Mouse (Mus musculus) embryonic facial prominence, embryonic 10.5 days (tissue): ENCODE data around the gene Cat. TPM values are rescaled to one million over a fixed set of nuclear protein-coding genes. Genes with fewer than 3 reads are reported as not detected.

ENCODE experiments used
- DNase-seq: peaks from one replicate; pipeline ENCODE4 v3.0.0-alpha.2; 2017; ENCODE audit warnings: low spot score
- H3K27ac ChIP-seq: fragments of 300-500 bp; sonication (generic); replicated peaks from 2 replicates; pipeline ENCODE4 v1.5.1; 2016; ENCODE audit warnings: mild to moderate bottlenecking
- H3K27me3 ChIP-seq: fragments of 300-500 bp; sonication (generic); replicated peaks from 2 replicates; pipeline ENCODE4 v1.6.1; 2016; ENCODE audit warnings: low read depth, mild to moderate bottlenecking; ENCODE audit not compliant: poor library complexity, severe bottlenecking
- H3K36me3 ChIP-seq: fragments of 300-500 bp; sonication (generic); replicated peaks from 2 replicates; pipeline ENCODE4 v1.6.1; 2016; ENCODE audit warnings: mild to moderate bottlenecking, moderate library complexity
- H3K4me1 ChIP-seq: fragments of 300-500 bp; sonication (generic); 2 replicates; pipeline ENCODE4 v1.6.1; 2016
- H3K4me3 ChIP-seq: fragments of 300-500 bp; sonication (generic); 2 replicates; pipeline ENCODE4 v1.5.1; 2016; ENCODE audit warnings: mild to moderate bottlenecking, moderate library complexity
- H3K9me3 ChIP-seq: fragments of 300-500 bp; sonication (generic); 2 replicates; pipeline ENCODE4 v1.6.1; 2016; ENCODE audit warnings: mild to moderate bottlenecking
- WGBS: fragments of 180-500 bp; shearing (Covaris S2); methylation state at CpG from one replicate; pipeline ENCODE4 v1.1.7; 2016; 5-methylcytosine and 5-hydroxymethylcytosine counted together
- polyA plus RNA-seq: library from polyadenylated mRNA; unstranded; fragments of >200 nt; fragmentation: Nextera tagmentation; extraction: Ambion mirVana; gene quantifications from 2 replicates; pipeline ENCODE4 v1.2.1, GENCODE M21; 2016

Cat gene
- 84.9 and 85.6 TPM in 2 replicates for polyA plus RNA-seq

- under 1% methylated on average over 41 of the region's 41 CpGs for WGBS
- no peaks in the 10 kb centered on the region for H3K27me3 ChIP-seq
- DNase-seq = peak; percentile 98
- H3K36me3 ChIP-seq = peaks cover 2% of the 10 kb centered on the region; the same call in 1 of the 2 replicates
- H3K4me3 ChIP-seq = peak within 1 kb of the TSS; percentile 80
- peak within 1 kb of the TSS; percentile 94 for H3K27ac ChIP-seq
- H3K9me3 ChIP-seq = no peaks in the 10 kb centered on the region
- H3K4me1 ChIP-seq = peaks cover 28% of the 10 kb centered on the region
Observed at GRCm38 (mm10) chr2:103484617-103485401, at the start of gene Cat. Cat (minus strand) TSS chr2:103485160.

- Histone ChIP-seq H3K27ac (no peak overlapping the region), H3K9me3 (no peaks in the 10 kb centered on the region), H3K36me3 (no peaks in the 10 kb centered on the region), H3K27me3 (no peaks in the 10 kb centered on the region), H3K4me1 (no peaks in the 10 kb centered on the region), H3K4me3 (no peak overlapping the region)
- WGBS = 97% methylated on average over 1 of the region's 1 CpGs
- DNase-seq = no peak
Observed at GRCm38 (mm10) chr2:103525596-103525995, 40.6 kb upstream of the Cat start.

- H3K4me3 ChIP-seq = no peak overlapping the region
- H3K9me3 ChIP-seq = no peaks in the 10 kb centered on the region
- DNase-seq = no peak
- no peaks in the 10 kb centered on the region for H3K36me3 ChIP-seq
- 68% methylated on average over 1 of the region's 1 CpGs for WGBS
- H3K27me3 ChIP-seq = no peaks in the 10 kb centered on the region
- H3K27ac ChIP-seq = no peak overlapping the region
- H3K4me1 ChIP-seq = no peaks in the 10 kb centered on the region
Observed at GRCm38 (mm10) chr2:103516472-103516871, 31.5 kb upstream of the Cat start.

GRCm38 (mm10) chr2:103515513-103516180, 30.7 kb upstream of the Cat start:
- DNase-seq = no peak
- Histone ChIP-seq H3K27me3 (no peaks in the 10 kb centered on the region), H3K36me3 (no peaks in the 10 kb centered on the region), H3K9me3 (no peaks in the 10 kb centered on the region), H3K27ac (no peak overlapping the region), H3K4me1 (no peaks in the 10 kb centered on the region), H3K4me3 (no peak overlapping the region)
- WGBS = 82% methylated on average over 6 of the region's 6 CpGs

- no peaks in the 10 kb centered on the region for H3K9me3 ChIP-seq
- no peak overlapping the region for H3K27ac ChIP-seq
- H3K27me3 ChIP-seq = no peaks in the 10 kb centered on the region
- H3K4me3 ChIP-seq = no peak overlapping the region
- no peaks in the 10 kb centered on the region for H3K4me1 ChIP-seq
- 91% methylated on average over 5 of the region's 5 CpGs for WGBS
- DNase-seq = no peak
- no peaks in the 10 kb centered on the region for H3K36me3 ChIP-seq
Observed at GRCm38 (mm10) chr2:103512066-103512795, 27.3 kb upstream of the Cat start.

GRCm38 (mm10) chr2:103511631-103512030, 26.7 kb upstream of the Cat start:
- Histone ChIP-seq H3K4me3 (no peak overlapping the region), H3K36me3 (no peaks in the 10 kb centered on the region), H3K27me3 (no peaks in the 10 kb centered on the region), H3K4me1 (no peaks in the 10 kb centered on the region), H3K9me3 (no peaks in the 10 kb centered on the region), H3K27ac (no peak overlapping the region)
- no peak for DNase-seq
- 87% methylated on average over 1 of the region's 1 CpGs for WGBS

GRCm38 (mm10) chr2:103511042-103511441, 26.1 kb upstream of the Cat start:
- Histone ChIP-seq H3K36me3 (no peaks in the 10 kb centered on the region), H3K9me3 (no peaks in the 10 kb centered on the region), H3K27me3 (no peaks in the 10 kb centered on the region), H3K27ac (no peak overlapping the region), H3K4me1 (no peaks in the 10 kb centered on the region), H3K4me3 (no peak overlapping the region)
- WGBS = 97% methylated on average over 1 of the region's 1 CpGs
- DNase-seq = no peak

GRCm38 (mm10) chr2:103507651-103508050, 22.7 kb upstream of the Cat start:
- WGBS = 89% methylated on average over 1 of the region's 1 CpGs
- DNase-seq = no peak
- H3K27ac ChIP-seq = no peak overlapping the region
- H3K4me1 ChIP-seq = no peaks in the 10 kb centered on the region
- H3K36me3 ChIP-seq = no peaks in the 10 kb centered on the region
- H3K9me3 ChIP-seq = no peaks in the 10 kb centered on the region
- no peaks in the 10 kb centered on the region for H3K27me3 ChIP-seq
- H3K4me3 ChIP-seq = no peak overlapping the region

- H3K9me3 ChIP-seq = no peaks in the 10 kb centered on the region
- H3K36me3 ChIP-seq = no peaks in the 10 kb centered on the region
- H3K4me1 ChIP-seq = no peaks in the 10 kb centered on the region
- no peak overlapping the region for H3K4me3 ChIP-seq
- no peak overlapping the region for H3K27ac ChIP-seq
- H3K27me3 ChIP-seq = no peaks in the 10 kb centered on the region
- DNase-seq = no peak
- 98% methylated on average over 2 of the region's 2 CpGs for WGBS
Observed at GRCm38 (mm10) chr2:103505956-103506355, 21.0 kb upstream of the Cat start.

- H3K9me3 ChIP-seq = no peaks in the 10 kb centered on the region
- H3K27ac ChIP-seq = no peak overlapping the region
- WGBS = 91% methylated on average over 1 of the region's 1 CpGs
- no peaks in the 10 kb centered on the region for H3K4me1 ChIP-seq
- H3K27me3 ChIP-seq = no peaks in the 10 kb centered on the region
- H3K36me3 ChIP-seq = no peaks in the 10 kb centered on the region
- no peak overlapping the region for H3K4me3 ChIP-seq
- no peak for DNase-seq
Observed at GRCm38 (mm10) chr2:103504463-103504862, 19.5 kb upstream of the Cat start.

- Histone ChIP-seq H3K9me3 (no peaks in the 10 kb centered on the region), H3K27me3 (no peaks in the 10 kb centered on the region), H3K36me3 (no peaks in the 10 kb centered on the region), H3K4me3 (no peak overlapping the region), H3K4me1 (no peaks in the 10 kb centered on the region), H3K27ac (no peak overlapping the region)
- WGBS = 77% methylated on average over 2 of the region's 2 CpGs
- DNase-seq = no peak
Observed at GRCm38 (mm10) chr2:103500769-103501168, 15.8 kb upstream of the Cat start.

- Histone ChIP-seq H3K4me1 (no peaks in the 10 kb centered on the region), H3K36me3 (no peaks in the 10 kb centered on the region), H3K9me3 (no peaks in the 10 kb centered on the region), H3K4me3 (no peak overlapping the region), H3K27me3 (no peaks in the 10 kb centered on the region), H3K27ac (no peak overlapping the region)
- DNase-seq = no peak
- WGBS = 92% methylated on average over 6 of the region's 6 CpGs
Observed at GRCm38 (mm10) chr2:103495633-103496418, 10.9 kb upstream of the Cat start.
